ENCODE assay signal across 34 mouse cellular contexts in genomic region chr16:37865841-37866240, GRCm38 (mm10). TPM values are rescaled to one million over a fixed set of nuclear protein-coding genes. Genes with fewer than 3 reads are reported as not detected.
"Had no signal": no experiment of that assay in that cellular context is flagged by ENCODE, and none has a peak within 500 bp of the region (broad histone marks: within the 10 kb centered on the region; RNA-seq: fewer than 3 reads in every experiment).

No protein-coding gene starts in this region.

- H3K9ac ChIP-seq: heart, embryonic 13.5 days; heart, embryonic 15.5 days; hindbrain, embryonic 13.5 days; hindbrain, embryonic 15.5 days; kidney, embryonic 15.5 days; limb, embryonic 13.5 days; limb, embryonic 15.5 days; liver, embryonic 12.5 days; liver, embryonic 14.5 days had no signal

- DNase-seq: gastrocnemius, postnatal 14 days; gastrocnemius, postnatal 36 days; heart, adult 18-20 months; heart, postnatal 14 days; heart, postnatal 36 days; kidney, adult 18-20 months; kidney, adult 8-10 months; kidney, postnatal 14 days; kidney, postnatal 36 days; layer of hippocampus, adult 9-11 months; layer of hippocampus, postnatal 36 days; left cerebral cortex, postnatal 4 days had no signal

- ATAC-seq: inflammation-experienced regulatory T-cells, adult 6 months; intestine, postnatal 0 days; liver, embryonic 12.5 days had no signal

- H3K9me3 ChIP-seq: heart, embryonic 13.5 days; heart, embryonic 15.5 days; hindbrain, embryonic 13.5 days; hindbrain, embryonic 15.5 days; kidney, embryonic 15.5 days; limb, embryonic 13.5 days; limb, embryonic 15.5 days; liver, embryonic 12.5 days had no signal

- H3K4me3 ChIP-seq: heart, embryonic 13.5 days; heart, embryonic 15.5 days; hindbrain, embryonic 13.5 days; hindbrain, embryonic 15.5 days; kidney, embryonic 15.5 days; limb, embryonic 13.5 days; limb, embryonic 15.5 days; liver, embryonic 12.5 days had no signal

- H3K27me3 ChIP-seq: heart, embryonic 13.5 days; heart, embryonic 15.5 days; hindbrain, embryonic 13.5 days; hindbrain, embryonic 15.5 days; kidney, embryonic 15.5 days; limb, embryonic 13.5 days; limb, embryonic 15.5 days; liver, embryonic 12.5 days had no signal

- H3K36me3 ChIP-seq: heart, embryonic 15.5 days; hindbrain, embryonic 13.5 days; hindbrain, embryonic 15.5 days; kidney, embryonic 15.5 days; limb, embryonic 15.5 days had no signal

- H3K4me2 ChIP-seq: heart, embryonic 11.5 days; heart, embryonic 13.5 days; heart, embryonic 15.5 days; hindbrain, embryonic 13.5 days; hindbrain, embryonic 15.5 days; kidney, embryonic 15.5 days; limb, embryonic 13.5 days; limb, embryonic 15.5 days; liver, embryonic 12.5 days had no signal

- H3K27ac ChIP-seq: heart, embryonic 13.5 days; heart, embryonic 15.5 days; hindbrain, embryonic 13.5 days; hindbrain, embryonic 15.5 days; kidney, embryonic 15.5 days; kidney, postnatal 0 days; limb, embryonic 13.5 days; limb, embryonic 15.5 days; liver, embryonic 12.5 days; liver, embryonic 14.5 days had no signal

RNA-seq across cellular contexts. Expression of gene Gm36028, which starts 4.9 kb away (rescaled TPM):
- total RNA-seq: gastrocnemius, adult 18-20 months; gastrocnemius, adult 8-10 months; gastrocnemius, postnatal 14 days; gastrocnemius, postnatal 36 days; hematopoietic stem cell, adult 5-6 weeks; layer of hippocampus, adult 8-10 months; left cerebral cortex, adult 18-20 months; left cerebral cortex, postnatal 25 days; left cerebral cortex, postnatal 4 days had no signal
- polyA plus RNA-seq: hindbrain, embryonic 13.5 days; inflammation-experienced regulatory T-cells, adult 6 months; large intestine, adult 2 months; limb, embryonic 11.5 days; limb, embryonic 15.5 days; liver, embryonic 12.5 days had no signal

RNA-seq across cellular contexts. Expression of gene Gpr156, which starts 50.5 kb away (rescaled TPM):
- total RNA-seq: gastrocnemius, adult 18-20 months; gastrocnemius, adult 8-10 months; heart, postnatal 36 days; hematopoietic stem cell, adult 5-6 weeks; liver, adult 2 months had no signal
- polyA plus RNA-seq: inflammation-experienced regulatory T-cells, adult 6 months; liver, adult 2 months; liver, embryonic 12.5 days had no signal
